Mouse (Mus musculus) forebrain, embryonic 16.5 days (tissue): ENCODE measurements at regions not wholly inside any gene's neighbourhood (a gene's known extent, or its start where the extent isn't known, plus 50 kb on each side); places are given as distances from the start of the nearest gene placed in this dataset.

ENCODE experiments used
- ATAC-seq: fragments of 200-750 bp; cut with Nextera tagmentation; 2 replicates; pipeline ENCODE4 v1.8.0; 2017; ENCODE audit warnings: mild to moderate bottlenecking, moderate library complexity
- H3K27ac ChIP-seq: fragments of 300-500 bp; sonication (generic); 2 replicates; pipeline ENCODE4 v1.5.1; 2014; ENCODE audit warnings: low read length, control low read depth
- H3K27me3 ChIP-seq: fragments of 300-500 bp; sonication (generic); replicated peaks from 2 replicates; pipeline ENCODE4 v1.6.1; 2014; ENCODE audit warnings: low read length; ENCODE audit not compliant: control insufficient read depth, insufficient read depth
- H3K36me3 ChIP-seq: fragments of 300-500 bp; sonication (generic); 2 replicates; pipeline ENCODE4 v1.6.1; 2014; ENCODE audit not compliant: control insufficient read depth, insufficient read depth
- H3K4me1 ChIP-seq: fragments of 300-500 bp; sonication (generic); replicated peaks from 2 replicates; pipeline ENCODE4 v1.6.1; 2014; ENCODE audit warnings: low read length; ENCODE audit not compliant: control insufficient read depth, insufficient read depth
- H3K4me2 ChIP-seq: fragments of 300-500 bp; sonication (generic); 2 replicates; pipeline ENCODE4 v1.6.1; 2014; ENCODE audit warnings: mild to moderate bottlenecking, low read length, control low read depth
- H3K4me3 ChIP-seq: fragments of 300-500 bp; sonication (generic); replicated peaks from 2 replicates; pipeline ENCODE4 v1.5.1; 2014; ENCODE audit warnings: mild to moderate bottlenecking, low read length, control low read depth
- H3K9ac ChIP-seq: fragments of 300-500 bp; sonication (generic); replicated peaks from 2 replicates; pipeline ENCODE4 v1.6.1; 2014; ENCODE audit warnings: low read depth, low read length, control low read depth
- H3K9me3 ChIP-seq: fragments of 300-500 bp; sonication (generic); 2 replicates; pipeline ENCODE4 v1.6.1; 2016; ENCODE audit warnings: low read length; ENCODE audit not compliant: control insufficient read depth
- WGBS: fragments of 180-500 bp; shearing (Covaris S2); extraction: QIAGEN DNeasy Blood & Tissue Kit; methylation state at CpG from one replicate; pipeline ENCODE4 v1.1.7; 2014; 5-methylcytosine and 5-hydroxymethylcytosine counted together

- Histone ChIP-seq H3K4me3 (no peak overlapping the region), H3K4me1 (no peaks in the 10 kb centered on the region), H3K4me2 (no peak overlapping the region), H3K27me3 (no peaks in the 10 kb centered on the region), H3K36me3 (no peaks in the 10 kb centered on the region), H3K9me3 (no peaks in the 10 kb centered on the region), H3K27ac (no peak overlapping the region), H3K9ac (no peak overlapping the region)
- ATAC-seq: no peak
- 71% methylated on average over 1 of the region's 1 CpGs for WGBS
Observed at GRCm38 (mm10) chr10:53852091-53852490, 101.2 kb upstream of the Fam184a start.

- no peak overlapping the region for H3K4me3 ChIP-seq
- no peaks in the 10 kb centered on the region for H3K36me3 ChIP-seq
- H3K27me3 ChIP-seq: no peaks in the 10 kb centered on the region
- no peaks in the 10 kb centered on the region for H3K4me1 ChIP-seq
- H3K4me2 ChIP-seq: no peak overlapping the region
- no peak overlapping the region for H3K27ac ChIP-seq
- 79% methylated on average over 4 of the region's 4 CpGs for WGBS
- ATAC-seq: no peak
- H3K9ac ChIP-seq: no peak overlapping the region
- no peaks in the 10 kb centered on the region for H3K9me3 ChIP-seq
Observed at GRCm38 (mm10) chr10:53850568-53850967, 99.6 kb upstream of the Fam184a start.

GRCm38 (mm10) chr10:53813244-53813620, 62.3 kb upstream of the Fam184a start:
- no peak overlapping the region for H3K4me3 ChIP-seq
- no peaks in the 10 kb centered on the region for H3K4me1 ChIP-seq
- no peaks in the 10 kb centered on the region for H3K36me3 ChIP-seq
- no peaks in the 10 kb centered on the region for H3K27me3 ChIP-seq
- no peaks in the 10 kb centered on the region for H3K9me3 ChIP-seq
- no peak overlapping the region for H3K27ac ChIP-seq
- WGBS: 82% methylated on average over 2 of the region's 2 CpGs
- H3K4me2 ChIP-seq: no peak overlapping the region
- no peak overlapping the region for H3K9ac ChIP-seq
- ATAC-seq: no peak

- ATAC-seq: peak; percentile 54; the same call in 1 of the 2 replicates
- H3K27ac ChIP-seq: no peak overlapping the region
Observed at GRCm38 (mm10) chr10:53812597-53813243, 61.8 kb upstream of the Fam184a start.

GRCm38 (mm10) chr10:53811904-53812596, 61.1 kb upstream of the Fam184a start:
- Histone ChIP-seq H3K9me3 (no peaks in the 10 kb centered on the region), H3K9ac (no peak overlapping the region), H3K4me1 (no peaks in the 10 kb centered on the region), H3K27ac (no peak overlapping the region), H3K36me3 (no peaks in the 10 kb centered on the region), H3K4me2 (0 out of 2 replicates have a peak overlapping the region, but pooled peaks have one; percentile 20), H3K4me3 (no peak overlapping the region), H3K27me3 (no peaks in the 10 kb centered on the region)
- WGBS: 61% methylated on average over 14 of the region's 14 CpGs
- ATAC-seq: peak; percentile 55; the same call in 1 of the 2 replicates

More at GRCm38 (mm10) chr10:53812597-53813243, 61.8 kb upstream of the Fam184a start:
- H3K27me3 ChIP-seq: no peaks in the 10 kb centered on the region
- no peaks in the 10 kb centered on the region for H3K9me3 ChIP-seq
- no peak overlapping the region for H3K4me3 ChIP-seq
- 24% methylated on average over 7 of the region's 7 CpGs for WGBS
- H3K36me3 ChIP-seq: no peaks in the 10 kb centered on the region
- no peaks in the 10 kb centered on the region for H3K4me1 ChIP-seq
- no peak overlapping the region for H3K9ac ChIP-seq
- 0 out of 2 replicates have a peak overlapping the region, but pooled peaks have one; percentile 20 for H3K4me2 ChIP-seq

- Histone ChIP-seq H3K36me3 (no peaks in the 10 kb centered on the region), H3K27ac (no peak overlapping the region), H3K27me3 (no peaks in the 10 kb centered on the region), H3K9ac (no peak overlapping the region), H3K4me3 (no peak overlapping the region), H3K4me2 (no peak overlapping the region), H3K4me1 (no peaks in the 10 kb centered on the region), H3K9me3 (no peaks in the 10 kb centered on the region)
- no peak for ATAC-seq
- WGBS: 71% methylated on average over 8 of the region's 8 CpGs
Observed at GRCm38 (mm10) chr10:53806697-53807096, 55.8 kb upstream of the Fam184a start.

GRCm38 (mm10) chr10:53801048-53801641, 50.2 kb upstream of the Fam184a start:
- Histone ChIP-seq H3K27ac (no peak overlapping the region), H3K9ac (no peak overlapping the region), H3K36me3 (no peaks in the 10 kb centered on the region), H3K9me3 (no peaks in the 10 kb centered on the region), H3K4me1 (no peaks in the 10 kb centered on the region), H3K27me3 (no peaks in the 10 kb centered on the region), H3K4me2 (no peak overlapping the region), H3K4me3 (no peak overlapping the region)
- WGBS: 69% methylated on average over 7 of the region's 7 CpGs
- no peak for ATAC-seq
